Mouse (Mus musculus): Measurements from ENCODE around the gene Ctnna2.

The Ctnna2 gene

GRCm38 (mm10) chr6:77817116-77817515, 162.4 kb downstream of the Ctnna2 start:
- no peak for DNase-seq (ENCODE audit: low read depth, low spot score)

- DNase-seq (ENCODE audit: low read depth, low spot score): no peak
Observed at GRCm38 (mm10) chr6:77811041-77811440, 168.5 kb downstream of the Ctnna2 start.

GRCm38 (mm10) chr6:77802604-77803003, 176.9 kb downstream of the Ctnna2 start:
- no peak for DNase-seq (ENCODE audit: low read depth, low spot score)

GRCm38 (mm10) chr6:77783342-77783741, 196.2 kb downstream of the Ctnna2 start:
- no peak for DNase-seq (ENCODE audit: low read depth, low spot score)

GRCm38 (mm10) chr6:77768357-77769103, 211.0 kb downstream of the Ctnna2 start:
- no peak for DNase-seq (ENCODE audit: low read depth, low spot score)

- DNase-seq (ENCODE audit: low read depth, low spot score): no peak
Observed at GRCm38 (mm10) chr6:77758164-77758563, 221.3 kb downstream of the Ctnna2 start.

GRCm38 (mm10) chr6:77745426-77745825, 234.1 kb downstream of the Ctnna2 start:
- no peak for DNase-seq (ENCODE audit: low read depth, low spot score)

GRCm38 (mm10) chr6:77743651-77744050, 235.8 kb downstream of the Ctnna2 start:
- DNase-seq (ENCODE audit: low read depth, low spot score): no peak

GRCm38 (mm10) chr6:77742988-77743387, 236.5 kb downstream of the Ctnna2 start:
- DNase-seq (ENCODE audit: low read depth, low spot score): no peak

GRCm38 (mm10) chr6:77738640-77739039, 240.9 kb downstream of the Ctnna2 start:
- no peak for DNase-seq (ENCODE audit: low read depth, low spot score)

GRCm38 (mm10) chr6:77724952-77725299, 254.6 kb downstream of the Ctnna2 start:
- no peak for DNase-seq (ENCODE audit: low read depth, low spot score)

GRCm38 (mm10) chr6:77724042-77724951, 255.2 kb downstream of the Ctnna2 start:
- no peak for DNase-seq (ENCODE audit: low read depth, low spot score)

- no peak for DNase-seq (ENCODE audit: low read depth, low spot score)
Observed at GRCm38 (mm10) chr6:77694093-77694492, 285.4 kb downstream of the Ctnna2 start.

- DNase-seq (ENCODE audit: low read depth, low spot score): no peak
Observed at GRCm38 (mm10) chr6:77687173-77687572, 292.3 kb downstream of the Ctnna2 start.

GRCm38 (mm10) chr6:77650127-77650526, 329.4 kb downstream of the Ctnna2 start:
- no peak for DNase-seq (ENCODE audit: low read depth, low spot score)

- no peak for DNase-seq (ENCODE audit: low read depth, low spot score)
Observed at GRCm38 (mm10) chr6:77644591-77644990, 334.9 kb downstream of the Ctnna2 start.

- no peak for DNase-seq (ENCODE audit: low read depth, low spot score)
Observed at GRCm38 (mm10) chr6:77638784-77639183, 340.7 kb downstream of the Ctnna2 start.

- no peak for DNase-seq (ENCODE audit: low read depth, low spot score)
Observed at GRCm38 (mm10) chr6:77633997-77634396, 345.5 kb downstream of the Ctnna2 start.

- DNase-seq (ENCODE audit: low read depth, low spot score): no peak
Observed at GRCm38 (mm10) chr6:77628573-77629192, 350.8 kb downstream of the Ctnna2 start.

GRCm38 (mm10) chr6:77604642-77605392, 374.7 kb downstream of the Ctnna2 start:
- DNase-seq (ENCODE audit: low read depth, low spot score): no peak

- no peak for DNase-seq (ENCODE audit: low read depth, low spot score)
Observed at GRCm38 (mm10) chr6:77603914-77604313, 375.6 kb downstream of the Ctnna2 start.

- no peak for DNase-seq (ENCODE audit: low read depth, low spot score)
Observed at GRCm38 (mm10) chr6:77599244-77599643, 380.3 kb downstream of the Ctnna2 start.
